Mouse (Mus musculus) hindbrain, embryonic 15.5 days (tissue): ENCODE measurements around the gene Tle4. TPM values are rescaled to one million over a fixed set of nuclear protein-coding genes. Genes with fewer than 3 reads are reported as not detected.
A peak's percentile ranks its signal among the peaks of the same experiment; 100 is the strongest.

Source experiments
- ATAC-seq: fragments of 200-750 bp; cut with Nextera tagmentation; 2 replicates; pipeline ENCODE4 v1.8.0; 2017; ENCODE audit warnings: low read depth, moderate number of reproducible peaks, moderate TSS enrichment; ENCODE audit not compliant: low FRiP score
- H3K27ac ChIP-seq: fragments of 300-500 bp; sonication (generic); replicated peaks from 2 replicates; pipeline ENCODE4 v1.5.1; 2015; ENCODE audit warnings: mild to moderate bottlenecking, inconsistent platforms
- H3K27me3 ChIP-seq: fragments of 300-500 bp; sonication (generic); 2 replicates; pipeline ENCODE4 v1.6.1; 2015; ENCODE audit warnings: control low read depth, inconsistent platforms
- H3K36me3 ChIP-seq: fragments of 300-500 bp; sonication (generic); 2 replicates; pipeline ENCODE4 v1.6.1; 2015; ENCODE audit warnings: control low read depth, inconsistent platforms
- H3K4me1 ChIP-seq: fragments of 300-500 bp; sonication (generic); replicated peaks from 2 replicates; pipeline ENCODE4 v1.6.1; 2015; ENCODE audit warnings: control low read depth, inconsistent platforms
- H3K4me2 ChIP-seq: fragments of 300-500 bp; sonication (generic); 2 replicates; pipeline ENCODE4 v1.6.1; 2015; ENCODE audit warnings: moderate library complexity, mild to moderate bottlenecking, inconsistent platforms
- H3K4me3 ChIP-seq: fragments of 300-500 bp; sonication (generic); 2 replicates; pipeline ENCODE4 v1.5.1; 2015; ENCODE audit warnings: mild to moderate bottlenecking, inconsistent platforms
- H3K9ac ChIP-seq: fragments of 300-500 bp; sonication (generic); 2 replicates; pipeline ENCODE4 v1.6.1; 2015; ENCODE audit warnings: inconsistent platforms
- H3K9me3 ChIP-seq: fragments of 300-500 bp; sonication (generic); 2 replicates; pipeline ENCODE4 v1.6.1; 2016; ENCODE audit warnings: control low read depth, inconsistent platforms
- WGBS: fragments of 180-500 bp; shearing (Covaris S2); methylation state at CpG from one replicate; pipeline ENCODE4 v1.1.7; 2015; 5-methylcytosine and 5-hydroxymethylcytosine counted together
- polyA plus RNA-seq: library from polyadenylated mRNA; unstranded; fragments of >200 nt; fragmentation: Nextera tagmentation; extraction: Ambion mirVana; gene quantifications from 2 replicates; pipeline ENCODE4 v1.2.1, GENCODE M21; 2015

Tle4 gene
- polyA plus RNA-seq, 1 experiment from 2014 or later: 29.7 TPM

GRCm38 (mm10) chr19:14600354-14600753, 2.5 kb upstream of the Tle4 start:
- Histone ChIP-seq H3K4me2 (no peak overlapping the region), H3K36me3 (no peaks in the 10 kb centered on the region), H3K9ac (no peak overlapping the region), H3K9me3 (no peaks in the 10 kb centered on the region), H3K27ac (no peak overlapping the region), H3K4me3 (no peak overlapping the region), H3K4me1 (peaks cover 15% of the 10 kb centered on the region), H3K27me3 (peaks cover 16% of the 10 kb centered on the region; the same call in 1 of the 2 replicates)
- no peak for ATAC-seq
- 85% methylated on average over 3 of the region's 3 CpGs for WGBS

- WGBS: 41% methylated on average over 8 of the region's 8 CpGs
- no peak overlapping the region for H3K27ac ChIP-seq
- no peaks in the 10 kb centered on the region for H3K9me3 ChIP-seq
- H3K4me3 ChIP-seq: no peak overlapping the region
- no peaks in the 10 kb centered on the region for H3K36me3 ChIP-seq
- 0 out of 2 replicates have a peak overlapping the region, but pooled peaks have one; percentile 58 for H3K4me2 ChIP-seq
- no peak overlapping the region for H3K9ac ChIP-seq
- ATAC-seq: no peak
- peaks cover 16% of the 10 kb centered on the region; the same call in 1 of the 2 replicates for H3K27me3 ChIP-seq
- H3K4me1 ChIP-seq: peaks cover 15% of the 10 kb centered on the region
Measured at GRCm38 (mm10) chr19:14599851-14600251, 2.0 kb upstream of the Tle4 start.

GRCm38 (mm10) chr19:14598690-14599288, 938 bp upstream of the Tle4 start:
- Histone ChIP-seq H3K9ac (peak overlapping the region; percentile 46), H3K27ac (peak overlapping the region; percentile 93), H3K9me3 (no peaks in the 10 kb centered on the region), H3K4me1 (peaks cover 21% of the 10 kb centered on the region), H3K4me2 (peak overlapping the region; percentile 58), H3K36me3 (no peaks in the 10 kb centered on the region), H3K27me3 (peaks cover 9% of the 10 kb centered on the region; the same call in 1 of the 2 replicates), H3K4me3 (peak overlapping the region; percentile 87)
- under 1% methylated on average over 46 of the region's 46 CpGs for WGBS
- ATAC-seq: no peak

GRCm38 (mm10) chr19:14596941-14597916, 622 bp downstream of the Tle4 start:
- Histone ChIP-seq H3K36me3 (no peaks in the 10 kb centered on the region), H3K9me3 (no peaks in the 10 kb centered on the region), H3K4me3 (peak overlapping the region; percentile 87), H3K27ac (peak overlapping the region; percentile 94), H3K4me2 (peak overlapping the region; percentile 57), H3K4me1 (peaks cover 30% of the 10 kb centered on the region), H3K27me3 (0 out of 2 replicates have a peak, but pooled peaks cover 5% of the 10 kb centered on the region), H3K9ac (peak overlapping the region; percentile 86)
- ATAC-seq: no peak
- under 1% methylated on average over 78 of the region's 120 CpGs for whole genome bisulfite sequencing

- Histone ChIP-seq H3K9ac (peak overlapping the region; percentile 86), H3K9me3 (no peaks in the 10 kb centered on the region), H3K4me1 (peaks cover 35% of the 10 kb centered on the region), H3K36me3 (no peaks in the 10 kb centered on the region), H3K4me3 (peak overlapping the region; percentile 87), H3K27ac (peak overlapping the region; percentile 94), H3K27me3 (0 out of 2 replicates have a peak, but pooled peaks cover 5% of the 10 kb centered on the region), H3K4me2 (peak overlapping the region; percentile 57)
- whole genome bisulfite sequencing: 0% methylated on average over 11 of the region's 12 CpGs
- no peak for ATAC-seq
Measured at GRCm38 (mm10) chr19:14596358-14596940, 1.4 kb downstream of the Tle4 start.

- Histone ChIP-seq H3K4me1 (peaks cover 41% of the 10 kb centered on the region), H3K9ac (peak overlapping the region; percentile 33), H3K36me3 (no peaks in the 10 kb centered on the region), H3K9me3 (no peaks in the 10 kb centered on the region), H3K4me3 (peak overlapping the region; percentile 87), H3K27ac (peak overlapping the region; percentile 45; the same call in 1 of the 2 replicates), H3K27me3 (0 out of 2 replicates have a peak, but pooled peaks cover 2% of the 10 kb centered on the region), H3K4me2 (peak overlapping the region; percentile 57)
- 11% methylated on average over 11 of the region's 11 CpGs for WGBS
- ATAC-seq: no peak
Measured at GRCm38 (mm10) chr19:14595390-14595997, 2.4 kb downstream of the Tle4 start.

GRCm38 (mm10) chr19:14594537-14594936, 3.3 kb downstream of the Tle4 start:
- WGBS: 60% methylated on average over 3 of the region's 3 CpGs
- Histone ChIP-seq H3K9me3 (no peaks in the 10 kb centered on the region), H3K4me1 (peaks cover 42% of the 10 kb centered on the region)

GRCm38 (mm10) chr19:14591809-14592535, 5.9 kb downstream of the Tle4 start:
- Histone ChIP-seq H3K27ac (no peak overlapping the region), H3K4me3 (no peak overlapping the region)

More at GRCm38 (mm10) chr19:14594537-14594936, 3.3 kb downstream of the Tle4 start:
- no peaks in the 10 kb centered on the region for H3K36me3 ChIP-seq
- ATAC-seq: no peak
- H3K4me3 ChIP-seq: peak overlapping the region; percentile 87
- H3K9ac ChIP-seq: peak overlapping the region; percentile 33
- peak overlapping the region; percentile 57 for H3K4me2 ChIP-seq
- no peak overlapping the region for H3K27ac ChIP-seq
- H3K27me3 ChIP-seq: no peaks in the 10 kb centered on the region

GRCm38 (mm10) chr19:14590154-14590553, 7.7 kb downstream of the Tle4 start:
- Histone ChIP-seq H3K27me3 (no peaks in the 10 kb centered on the region), H3K4me3 (no peak overlapping the region), H3K9me3 (no peaks in the 10 kb centered on the region), H3K4me1 (peaks cover 45% of the 10 kb centered on the region), H3K27ac (no peak overlapping the region), H3K9ac (no peak overlapping the region), H3K4me2 (peak overlapping the region; percentile 35), H3K36me3 (no peaks in the 10 kb centered on the region)
- no peak for ATAC-seq
- WGBS: 33% methylated on average over 7 of the region's 7 CpGs

More at GRCm38 (mm10) chr19:14591809-14592535, 5.9 kb downstream of the Tle4 start:
- Histone ChIP-seq H3K27me3 (no peaks in the 10 kb centered on the region), H3K9ac (0 out of 2 replicates have a peak overlapping the region, but pooled peaks have one; percentile 11), H3K9me3 (no peaks in the 10 kb centered on the region), H3K4me2 (peak overlapping the region; percentile 40), H3K36me3 (no peaks in the 10 kb centered on the region), H3K4me1 (peaks cover 45% of the 10 kb centered on the region)
- ATAC-seq: no peak
- 48% methylated on average over 10 of the region's 10 CpGs for WGBS

- Histone ChIP-seq H3K9me3 (no peaks in the 10 kb centered on the region), H3K4me2 (no peak overlapping the region), H3K4me3 (no peak overlapping the region), H3K4me1 (peaks cover 36% of the 10 kb centered on the region), H3K36me3 (no peaks in the 10 kb centered on the region), H3K27me3 (no peaks in the 10 kb centered on the region), H3K27ac (no peak overlapping the region), H3K9ac (no peak overlapping the region)
- WGBS: 39% methylated on average over 3 of the region's 3 CpGs
- ATAC-seq: no peak
Measured at GRCm38 (mm10) chr19:14588221-14589123, 9.4 kb downstream of the Tle4 start.
